Comparison of ENCODE assay signal across 30 mouse cellular contexts in the genomic region with DNA sequence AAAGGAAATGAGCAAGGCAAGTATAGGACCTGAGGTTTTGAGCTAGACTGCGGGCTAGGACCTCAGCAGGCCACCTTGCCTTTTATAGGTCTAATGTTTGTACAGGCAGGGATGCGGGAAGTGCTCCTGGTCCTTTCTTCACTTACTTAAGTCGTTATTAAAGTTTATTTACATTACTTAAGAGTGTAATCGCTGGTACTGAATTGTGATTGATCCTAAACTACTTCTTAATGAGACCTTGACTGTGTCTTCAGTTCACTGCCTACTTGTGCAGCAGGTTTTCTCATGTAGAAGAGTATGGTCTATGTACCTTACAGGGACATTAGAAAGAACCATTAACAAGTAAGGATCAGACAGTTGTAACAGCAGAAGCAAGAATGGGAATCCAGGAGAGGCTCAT. TPM values are rescaled to one million over a fixed set of nuclear protein-coding genes. Genes with fewer than 3 reads are reported as not detected.
"Had no signal": no experiment of that assay in that cellular context is flagged by ENCODE, and none has a peak within 500 bp of the region (broad histone marks: within the 10 kb centered on the region; RNA-seq: fewer than 3 reads in every experiment).

No protein-coding gene starts in this region.

- DNase-seq: cerebellum, postnatal 10 days; cerebellum, postnatal 14 days; cerebellum, postnatal 25 days; cerebellum, postnatal 36 days; embryo, embryonic 11 days; forebrain, postnatal 0 days; gastrocnemius, adult 2 months; gastrocnemius, postnatal 10 days; gastrocnemius, postnatal 14 days; gastrocnemius, postnatal 25 days; gastrocnemius, postnatal 36 days; heart, adult 11 months; heart, adult 18-20 months; heart, adult 2 months had no signal

- H3K4me3 ChIP-seq: embryonic facial prominence, embryonic 10.5 days; embryonic facial prominence, embryonic 12.5 days; embryonic facial prominence, embryonic 13.5 days; embryonic facial prominence, embryonic 15.5 days; erythroblast, embryonic 14.5 days; forebrain, embryonic 10.5 days; forebrain, embryonic 12.5 days; forebrain, embryonic 13.5 days; forebrain, embryonic 15.5 days; gastrocnemius, adult 2 months; heart, adult 2 months; heart, embryonic 10.5 days had no signal

- H3K4me1 ChIP-seq: embryonic facial prominence, embryonic 10.5 days; embryonic facial prominence, embryonic 12.5 days; embryonic facial prominence, embryonic 13.5 days; embryonic facial prominence, embryonic 15.5 days; forebrain, embryonic 10.5 days; forebrain, embryonic 12.5 days; forebrain, embryonic 13.5 days; forebrain, embryonic 15.5 days; heart, embryonic 10.5 days had no signal

- H3K9me3 ChIP-seq: embryonic facial prominence, embryonic 10.5 days; embryonic facial prominence, embryonic 12.5 days; embryonic facial prominence, embryonic 13.5 days; embryonic facial prominence, embryonic 15.5 days; forebrain, embryonic 10.5 days; forebrain, embryonic 12.5 days; forebrain, embryonic 13.5 days; forebrain, embryonic 15.5 days; heart, embryonic 10.5 days had no signal

- H3K9ac ChIP-seq: embryonic facial prominence, embryonic 12.5 days; embryonic facial prominence, embryonic 13.5 days; embryonic facial prominence, embryonic 15.5 days; forebrain, embryonic 12.5 days; forebrain, embryonic 13.5 days; forebrain, embryonic 15.5 days; forebrain, postnatal 0 days had no signal

- H3K27ac ChIP-seq: embryonic facial prominence, embryonic 10.5 days; embryonic facial prominence, embryonic 12.5 days; embryonic facial prominence, embryonic 13.5 days; embryonic facial prominence, embryonic 15.5 days; forebrain, embryonic 10.5 days; forebrain, embryonic 12.5 days; forebrain, embryonic 13.5 days; forebrain, embryonic 15.5 days; gastrocnemius, adult 2 months; heart, adult 2 months; heart, embryonic 10.5 days had no signal

RNA-seq across cellular contexts. Expression of a gene that starts 11.4 kb away (rescaled TPM):
- total RNA-seq: gastrocnemius, adult 18-20 months; gastrocnemius, adult 2 months; gastrocnemius, adult 8-10 months; gastrocnemius, postnatal 25 days; gastrocnemius, postnatal 36 days had no signal

RNA-seq across cellular contexts. Expression of a gene that starts 29.5 kb away (rescaled TPM):
- total RNA-seq: common myeloid progenitor, adult 5-6 weeks; gastrocnemius, adult 18-20 months; gastrocnemius, adult 2 months; gastrocnemius, adult 8-10 months; gastrocnemius, postnatal 10 days; gastrocnemius, postnatal 14 days; gastrocnemius, postnatal 25 days; gastrocnemius, postnatal 36 days; gastrocnemius, postnatal 4 days; granulocyte monocyte progenitor cell, adult 5-6 weeks; heart, adult 2 months; heart, adult 8-10 months had no signal
